Mouse (Mus musculus): ENCODE measurements around the gene Adamtsl5. TPM values are rescaled to one million over a fixed set of nuclear protein-coding genes. Genes with fewer than 3 reads are reported as not detected.

Adamtsl5 gene
- polyA plus RNA-seq, 1 experiment, result 10.8 TPM

DNA sequence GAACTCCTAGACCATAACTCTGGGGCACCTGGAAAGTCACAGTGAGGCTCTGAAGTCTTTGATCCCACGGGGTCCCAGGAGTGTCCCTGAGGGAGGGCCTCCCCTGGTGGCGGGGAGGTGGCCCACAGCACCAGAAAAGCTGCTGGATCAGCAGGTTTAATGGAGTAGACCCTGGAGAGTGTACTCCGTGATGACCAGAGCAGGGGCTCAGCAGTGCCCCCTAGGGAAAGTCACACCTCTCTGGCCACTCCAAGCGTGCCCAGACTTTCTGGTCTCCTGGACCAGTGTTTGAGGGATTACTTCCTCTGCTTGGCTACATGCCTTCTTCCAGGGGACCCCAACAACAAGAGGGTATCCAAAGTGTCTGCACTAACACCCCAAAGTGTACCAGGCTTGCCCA, 35.2 kb upstream of the Adamtsl5 start:
- TF ChIP-seq CTCF (IDR thresholded peaks at IDR 0.05; ENCODE audit: borderline replicate concordance, insufficient read depth, low read depth, low read length) (peak; percentile 54), POLR2A (IDR thresholded peaks at IDR 0.05; ENCODE audit: borderline replicate concordance, insufficient read depth, low read length) (no peak)
- Histone ChIP-seq H3K27me3 (ENCODE audit: control insufficient read depth, insufficient read depth, low read length) (no peaks in the 10 kb centered on the region), H3K27ac (ENCODE audit: insufficient read depth, low read length) (no peak overlapping the region), H3K4me1 (ENCODE audit: control insufficient read depth, insufficient read depth, low read length) (peaks cover 24% of the 10 kb centered on the region), H3K4me3 (replicated peaks; ENCODE audit: insufficient read depth, low read depth, low read length) (no peak overlapping the region)
- no peak for DNase-seq
- 43% methylated on average over 4 of the region's 4 CpGs for WGBS

DNA sequence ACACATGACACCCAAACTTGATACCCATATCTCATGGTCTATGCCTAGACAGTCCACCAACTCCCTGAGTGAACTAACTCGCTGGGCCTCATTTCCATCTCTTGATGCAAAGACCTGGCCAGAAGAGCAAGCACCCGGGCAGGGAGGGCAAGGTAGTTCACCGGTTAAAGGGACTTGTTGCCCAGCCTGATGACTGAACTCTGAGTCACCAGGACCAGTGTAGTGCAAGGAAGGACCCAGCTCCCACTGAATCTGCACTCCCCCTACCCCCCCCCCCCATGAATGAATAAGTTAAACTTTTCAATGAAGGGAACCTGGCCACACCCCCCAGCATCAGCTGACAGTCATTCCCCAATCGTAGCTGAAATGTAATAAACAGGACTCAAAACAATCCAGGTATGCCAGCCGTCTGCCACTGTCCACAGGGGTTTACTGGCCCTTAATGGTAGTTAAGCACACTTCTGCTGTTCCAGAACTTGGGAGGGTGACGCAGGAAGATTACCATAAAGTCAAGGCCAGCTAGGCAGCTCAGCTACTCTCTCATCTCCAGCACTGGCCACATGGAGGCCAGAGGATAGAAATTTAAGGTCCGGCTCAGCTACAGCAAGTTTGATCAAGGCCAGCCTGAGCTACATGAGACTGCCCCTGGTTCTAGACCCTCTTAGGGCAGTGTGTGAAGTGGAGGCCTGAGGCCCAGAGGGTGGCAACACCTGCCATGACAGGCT, 34.6 kb upstream of the Adamtsl5 start:
- Histone ChIP-seq H3K27ac (ENCODE audit: insufficient read depth, low read length) (no peak overlapping the region), H3K27me3 (ENCODE audit: control insufficient read depth, insufficient read depth, low read length) (no peaks in the 10 kb centered on the region), H3K4me1 (ENCODE audit: control insufficient read depth, insufficient read depth, low read length) (peaks cover 19% of the 10 kb centered on the region), H3K4me3 (replicated peaks; ENCODE audit: insufficient read depth, low read depth, low read length) (no peak overlapping the region)
- TF ChIP-seq POLR2A (IDR thresholded peaks at IDR 0.05; ENCODE audit: borderline replicate concordance, insufficient read depth, low read length), result no peak
- WGBS, result 71% methylated on average over 7 of the region's 7 CpGs
- no peak for DNase-seq

DNA sequence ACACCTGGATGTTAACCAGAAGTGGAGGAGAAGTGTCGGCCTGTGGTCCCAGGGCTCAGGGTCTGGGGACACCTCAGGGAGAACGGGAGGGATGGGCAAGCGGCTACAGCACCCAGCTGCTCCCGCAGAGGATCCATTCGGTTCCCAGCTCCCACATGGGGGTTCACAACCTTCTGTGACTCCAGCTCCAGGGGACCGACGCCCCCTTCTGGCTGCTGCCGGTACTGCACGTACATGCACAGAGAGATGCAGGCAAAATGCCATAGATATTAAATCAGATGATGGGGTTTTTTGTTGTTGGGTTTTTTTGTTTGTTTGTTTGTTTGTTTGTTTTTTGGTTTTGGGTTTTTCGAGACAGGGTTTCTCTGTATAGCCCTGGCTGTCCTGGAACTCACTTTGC, 29.5 kb upstream of the Adamtsl5 start:
- no peak for DNase-seq
- Histone ChIP-seq H3K4me3 (replicated peaks; ENCODE audit: insufficient read depth, low read depth, low read length) (no peak overlapping the region), H3K27me3 (ENCODE audit: control insufficient read depth, insufficient read depth, low read length) (no peaks in the 10 kb centered on the region), H3K27ac (ENCODE audit: insufficient read depth, low read length) (no peak overlapping the region), H3K4me1 (ENCODE audit: control insufficient read depth, insufficient read depth, low read length) (no peaks in the 10 kb centered on the region)
- TF ChIP-seq CTCF (IDR thresholded peaks at IDR 0.05; ENCODE audit: borderline replicate concordance, insufficient read depth, low read depth, low read length) (peak; percentile 59), POLR2A (IDR thresholded peaks at IDR 0.05; ENCODE audit: borderline replicate concordance, insufficient read depth, low read length) (no peak)
- WGBS, result 51% methylated on average over 10 of the region's 10 CpGs

DNA sequence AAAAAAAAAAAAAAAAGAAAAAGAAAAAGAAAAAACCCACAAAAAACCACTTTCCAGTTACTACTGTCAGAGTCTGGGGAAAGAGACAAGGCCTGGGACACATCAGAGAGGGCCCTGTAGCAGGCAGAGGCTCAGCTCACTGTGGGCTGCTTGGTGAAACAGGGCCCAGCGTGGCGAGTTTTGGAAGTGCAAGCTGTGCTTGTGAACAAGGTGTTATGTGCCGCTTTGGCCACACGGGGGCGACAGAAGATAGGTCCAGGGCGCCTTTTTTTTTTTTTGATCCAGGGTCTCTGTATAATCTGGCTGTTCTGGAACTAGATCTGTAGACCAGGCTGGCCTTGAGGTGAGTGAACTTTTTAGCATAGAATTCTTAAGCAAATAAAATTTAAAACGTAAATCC, 27.9 kb upstream of the Adamtsl5 start:
- H3K27ac ChIP-seq (ENCODE audit: insufficient read depth, low read length), result no peak overlapping the region
- no peaks in the 10 kb centered on the region for H3K4me1 ChIP-seq (ENCODE audit: control insufficient read depth, insufficient read depth, low read length)
- under 1% methylated on average over 7 of the region's 7 CpGs for WGBS

DNA sequence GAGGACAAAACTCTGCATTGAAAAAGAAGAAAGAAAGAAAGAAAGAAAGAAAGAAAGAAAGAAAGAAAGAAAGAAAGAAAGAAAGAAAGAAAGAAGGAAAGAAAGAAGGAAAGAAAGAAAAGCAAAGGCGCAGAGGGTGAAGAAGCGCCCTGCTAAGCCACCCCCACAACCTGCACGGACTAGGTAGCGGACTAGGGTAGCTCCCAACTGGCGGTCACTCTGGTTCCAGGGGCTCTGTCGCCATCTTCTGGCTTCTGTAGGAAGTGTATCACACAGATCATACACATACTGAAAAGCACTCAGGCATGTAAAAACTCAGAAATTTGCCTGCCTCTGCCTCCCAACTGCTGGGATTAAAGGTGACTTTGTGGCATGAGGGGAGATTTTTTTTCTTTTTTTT, 25.9 kb upstream of the Adamtsl5 start:
- no peaks in the 10 kb centered on the region for H3K27me3 ChIP-seq (ENCODE audit: control insufficient read depth, insufficient read depth, low read length)

More for the DNA sequence above, 27.9 kb upstream of the Adamtsl5 start:
- peak; percentile 87 to 93 for DNase-seq
- Histone ChIP-seq H3K27me3 (ENCODE audit: control insufficient read depth, insufficient read depth, low read length) (no peaks in the 10 kb centered on the region), H3K4me3 (replicated peaks; ENCODE audit: insufficient read depth, low read depth, low read length) (no peak overlapping the region)
- no peak for TF ChIP-seq POLR2A (IDR thresholded peaks at IDR 0.05; ENCODE audit: borderline replicate concordance, insufficient read depth, low read length)
- TF ChIP-seq CTCF (IDR thresholded peaks at IDR 0.05; ENCODE audit: borderline replicate concordance, insufficient read depth, low read depth, low read length), result peak; percentile 96

DNA sequence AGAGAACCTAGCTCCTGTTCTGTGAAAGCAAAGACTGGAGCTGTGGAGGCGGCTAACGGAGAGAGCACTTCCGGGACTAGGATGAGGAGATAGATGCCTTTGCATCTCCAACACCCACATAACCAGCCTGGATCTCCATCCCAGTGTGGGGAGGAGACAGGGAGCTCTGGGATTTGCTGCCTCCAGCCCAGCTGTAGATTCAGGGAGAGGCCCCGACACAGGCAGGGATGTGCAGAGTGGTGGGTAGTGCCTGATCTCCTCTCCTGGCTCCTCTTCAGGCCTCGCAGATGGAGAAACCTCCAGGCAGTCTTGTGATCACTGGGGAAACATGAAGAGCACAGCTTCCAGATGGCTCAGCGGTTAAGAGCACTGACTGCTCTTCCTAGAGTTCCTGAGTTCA, 24.5 kb upstream of the Adamtsl5 start:
- 69% methylated on average over 6 of the region's 6 CpGs for WGBS
- TF ChIP-seq POLR2A (IDR thresholded peaks at IDR 0.05; ENCODE audit: borderline replicate concordance, insufficient read depth, low read length) (no peak), CTCF (IDR thresholded peaks at IDR 0.05; ENCODE audit: borderline replicate concordance, insufficient read depth, low read depth, low read length) (no peak)
- no peaks in the 10 kb centered on the region for H3K4me1 ChIP-seq (ENCODE audit: control insufficient read depth, insufficient read depth, low read length)
- no peak for DNase-seq
- H3K27ac ChIP-seq (ENCODE audit: insufficient read depth, low read length), result no peak overlapping the region
- no peaks in the 10 kb centered on the region for H3K27me3 ChIP-seq (ENCODE audit: control insufficient read depth, insufficient read depth, low read length)
- H3K4me3 ChIP-seq (replicated peaks; ENCODE audit: insufficient read depth, low read depth, low read length), result no peak overlapping the region

More for the DNA sequence above, 25.9 kb upstream of the Adamtsl5 start:
- 24% methylated on average over 6 of the region's 6 CpGs for WGBS
- Histone ChIP-seq H3K4me1 (ENCODE audit: control insufficient read depth, insufficient read depth, low read length) (no peaks in the 10 kb centered on the region), H3K4me3 (replicated peaks; ENCODE audit: insufficient read depth, low read depth, low read length) (no peak overlapping the region), H3K27ac (ENCODE audit: insufficient read depth, low read length) (no peak overlapping the region)
- peak; percentile 84 to 87 for DNase-seq
- TF ChIP-seq CTCF (IDR thresholded peaks at IDR 0.05; ENCODE audit: borderline replicate concordance, insufficient read depth, low read depth, low read length) (peak; percentile 86), POLR2A (IDR thresholded peaks at IDR 0.05; ENCODE audit: borderline replicate concordance, insufficient read depth, low read length) (no peak)

DNA sequence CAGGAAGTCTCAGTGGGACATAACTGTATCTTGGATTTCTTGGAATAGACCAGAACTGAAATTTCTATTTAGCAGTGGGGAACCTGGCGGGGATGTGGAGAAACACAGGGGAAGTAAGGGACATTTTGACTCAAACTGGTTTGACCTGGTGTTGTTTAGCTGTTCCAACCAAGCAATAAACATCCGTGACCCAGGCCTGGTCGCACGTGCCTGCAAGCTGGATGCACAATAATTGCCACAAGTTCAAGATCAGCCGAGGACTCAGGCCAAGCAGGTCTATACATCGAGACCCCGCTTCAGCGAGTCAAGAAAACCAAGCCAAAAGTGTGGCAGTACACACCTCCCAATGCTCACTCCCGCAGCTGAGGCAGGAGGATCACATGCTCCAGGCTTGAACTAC, 23.8 kb upstream of the Adamtsl5 start:
- no peak for DNase-seq
- TF ChIP-seq CTCF (IDR thresholded peaks at IDR 0.05; ENCODE audit: borderline replicate concordance, insufficient read depth, low read depth, low read length) (no peak), POLR2A (IDR thresholded peaks at IDR 0.05; ENCODE audit: borderline replicate concordance, insufficient read depth, low read length) (no peak)
- H3K27me3 ChIP-seq (ENCODE audit: control insufficient read depth, insufficient read depth, low read length), result no peaks in the 10 kb centered on the region
- no peaks in the 10 kb centered on the region for H3K4me1 ChIP-seq (ENCODE audit: control insufficient read depth, insufficient read depth, low read length)
- 49% methylated on average over 9 of the region's 9 CpGs for WGBS
- no peak overlapping the region for H3K27ac ChIP-seq (ENCODE audit: insufficient read depth, low read length)
- no peak overlapping the region for H3K4me3 ChIP-seq (replicated peaks; ENCODE audit: insufficient read depth, low read depth, low read length)

DNA sequence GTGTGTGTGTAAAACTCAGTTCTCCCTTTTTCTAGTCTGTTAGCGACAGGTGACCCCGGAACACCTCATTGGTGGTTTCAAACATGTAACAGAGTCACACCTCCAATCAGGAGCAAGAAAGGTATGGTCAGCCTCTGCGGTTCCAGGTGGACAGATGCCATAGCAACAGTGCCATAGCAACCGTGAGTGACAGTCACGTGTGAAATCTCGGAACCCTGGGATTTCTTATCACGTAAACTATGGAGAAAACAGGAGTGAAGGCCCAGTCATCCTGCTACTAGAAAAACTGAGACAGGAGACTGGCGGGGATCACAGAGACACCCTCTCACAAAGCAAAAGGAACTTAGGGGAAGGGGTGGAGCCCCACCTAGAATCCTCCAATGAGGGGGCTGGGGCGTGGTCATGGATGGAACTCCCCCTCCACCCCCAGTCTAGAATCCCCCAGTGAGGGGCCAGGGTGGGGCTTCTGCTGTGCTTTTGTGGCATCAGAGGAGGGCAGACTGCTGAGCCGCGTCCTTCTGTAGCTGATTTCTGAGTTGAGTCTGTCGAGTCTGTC, 23.3 kb upstream of the Adamtsl5 start:
- no peaks in the 10 kb centered on the region for H3K27me3 ChIP-seq (ENCODE audit: control insufficient read depth, insufficient read depth, low read length)
- no peak overlapping the region for H3K27ac ChIP-seq (ENCODE audit: insufficient read depth, low read length)
- WGBS, result 8% methylated on average over 12 of the region's 12 CpGs
- TF ChIP-seq POLR2A (IDR thresholded peaks at IDR 0.05; ENCODE audit: borderline replicate concordance, insufficient read depth, low read length) (no peak), CTCF (IDR thresholded peaks at IDR 0.05; ENCODE audit: borderline replicate concordance, insufficient read depth, low read depth, low read length) (no peak)
- no peaks in the 10 kb centered on the region for H3K4me1 ChIP-seq (ENCODE audit: control insufficient read depth, insufficient read depth, low read length)
- peak overlapping the region; percentile 36 for H3K4me3 ChIP-seq (replicated peaks; ENCODE audit: insufficient read depth, low read depth, low read length)
- DNase-seq, result peak; percentile 63 to 76
